Mouse (Mus musculus) activated CD4-positive, CD25-positive, alpha-beta regulatory T cell (primary cell): ENCODE data around the gene Gm7257. TPM values are rescaled to one million over a fixed set of nuclear protein-coding genes. Genes with fewer than 3 reads are reported as not detected.

ENCODE experiments used
- polyA plus RNA-seq, 2 experiments: library from polyadenylated mRNA; unstranded; fragments of 100-300 nt; shearing (Covaris generic); gene quantifications; one replicate each; pipeline ENCODE4 v1.2.1; 2017

The Gm7257 gene
- not detected for polyA plus RNA-seq

GRCm38 (mm10) chr9:36431584-36431983 is at the start of gene Gm7257:
Gene Gm7257, plus strand, starts transcription at chr9:36431884.

GRCm38 (mm10) chr9:36475338-36475737 is 43.7 kb downstream of the Gm7257 start, which contains the start of gene Gm9513:
Gene Gm9513, plus strand, starts transcription at chr9:36475638.

Other genes with a start within 250 kb of the Gm7257 start
- not detected for gene Gm9513, start 43.8 kb downstream of the Gm7257 start, polyA plus RNA-seq
- gene Gm5615, start 110.1 kb downstream of the Gm7257 start, polyA plus RNA-seq, result not detected
- gene Gm17689, start 150.8 kb downstream of the Gm7257 start, polyA plus RNA-seq, result not detected
- gene A630095E13Rik, start 211.5 kb downstream of the Gm7257 start, polyA plus RNA-seq, result not detected